Mouse (Mus musculus) testis, adult 2 months (tissue): ENCODE measurements around the gene Gfm1.

Experiments used
- CTCF ChIP-seq: fragments of 200-500 bp; IDR thresholded peaks from 2 replicates; pipeline ENCODE4 v1.5.1; 2012; ENCODE audit warnings: low read depth, mild to moderate bottlenecking, inconsistent platforms, low read length, moderate library complexity; ENCODE audit not compliant: control insufficient read depth, insufficient read depth, insufficient replicate concordance
- POLR2A ChIP-seq: fragments of 200-500 bp; IDR thresholded peaks from 2 replicates; pipeline ENCODE4 v1.6.1; 2012; ENCODE audit warnings: low read depth, mild to moderate bottlenecking, inconsistent platforms, low read length, moderate library complexity; ENCODE audit not compliant: control insufficient read depth

DNA sequence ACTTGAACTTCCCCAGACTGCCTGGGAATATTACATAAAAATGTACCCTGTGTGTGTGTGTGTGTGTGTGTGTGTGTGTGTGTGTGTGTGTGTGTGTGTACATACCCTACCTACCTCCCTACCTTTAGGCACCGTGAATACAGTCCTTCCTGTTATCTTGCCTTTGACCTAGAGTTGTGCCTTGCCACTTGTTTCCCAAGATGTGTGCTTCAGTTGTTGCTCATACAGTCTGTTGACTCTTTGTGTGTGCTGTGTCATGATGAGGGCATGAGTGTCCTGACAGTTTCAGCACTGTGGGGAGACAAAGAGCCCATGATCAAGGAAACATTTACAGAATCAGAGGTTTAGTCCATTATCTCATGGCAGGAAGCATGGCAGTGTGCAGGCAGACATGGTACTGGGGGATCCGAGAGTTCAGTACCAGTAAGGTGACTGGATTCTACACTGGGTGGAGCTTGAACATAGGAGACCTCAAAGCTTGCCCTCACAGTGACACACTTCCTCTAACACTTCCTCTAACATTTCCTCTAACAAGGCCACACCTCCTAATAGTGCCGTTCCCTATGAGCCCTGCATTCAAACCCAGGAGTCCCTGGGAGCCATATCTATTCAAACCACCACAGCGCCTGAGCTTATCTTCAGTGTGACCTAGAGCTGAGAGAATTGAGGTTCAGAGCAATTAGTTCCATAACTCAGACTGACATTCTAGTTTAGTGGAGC lies 41.7 kb downstream of the Gfm1 start:
- TF ChIP-seq POLR2A (no peak), CTCF (no peak)
